Mouse (Mus musculus): ENCODE data around the gene Olfr328.
A peak's percentile ranks its signal among the peaks of the same experiment; 100 is the strongest.
"Not testable (repeated sequence)": the region's sequence is repeated elsewhere in the genome, so short reads cannot be mapped to it uniquely, and the experiment has no call there.

The Olfr328 gene

DNA sequence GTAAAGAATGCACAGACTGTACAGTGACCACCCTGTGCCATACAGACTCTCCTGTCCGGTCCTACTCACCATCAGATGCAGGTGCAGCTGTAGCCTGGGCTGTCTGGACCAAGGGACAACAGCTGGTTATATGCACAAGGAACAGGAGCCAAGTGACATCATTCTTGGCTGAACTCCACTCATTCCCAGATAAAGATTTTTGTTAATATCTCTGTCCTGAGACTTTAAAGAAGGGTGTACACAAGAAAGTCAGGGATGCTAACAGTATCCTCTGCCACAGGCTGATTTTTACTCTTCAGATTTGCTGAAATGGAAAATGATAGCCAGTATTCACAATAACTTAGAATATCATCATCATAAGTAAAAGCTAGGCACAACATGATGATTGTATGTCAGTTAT lies at the start of gene Olfr328:
Gene Olfr328, minus strand, starts transcription at position 101 of the 400 bp plus-strand sequence.
- DNase-seq (ENCODE audit: low spot score in 2 of 2) = no peak

DNA sequence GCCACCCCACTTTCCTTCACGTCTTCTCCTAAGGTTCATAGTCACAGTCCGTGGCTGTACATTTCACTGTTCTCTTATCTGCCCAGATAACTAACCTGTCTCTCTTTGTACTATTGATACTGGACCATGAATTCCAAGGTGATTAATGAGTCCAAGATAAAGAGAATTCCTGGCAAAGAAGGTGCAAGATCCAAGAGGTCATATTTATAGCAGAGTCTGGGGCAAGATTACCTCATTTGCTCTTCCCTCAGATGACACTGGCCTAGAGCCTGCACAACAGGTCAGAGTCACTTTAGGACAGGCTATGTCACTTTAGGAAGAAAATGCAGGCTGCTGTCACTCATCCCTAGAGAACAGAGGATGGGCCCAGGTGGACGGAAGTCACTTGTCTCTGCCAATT lies 49.8 kb upstream of the Olfr328 start:
- no peak for DNase-seq (ENCODE audit: low spot score in 2 of 2)

GRCm38 (mm10) chr11:58604688-58605087 lies 49.3 kb upstream of the Olfr328 start:
- no peak for DNase-seq (ENCODE audit: low spot score in 2 of 2)

GRCm38 (mm10) chr11:58602800-58603560 lies 47.5 kb upstream of the Olfr328 start:
- DNase-seq (ENCODE audit: low spot score in 2 of 2) = no peak

DNA sequence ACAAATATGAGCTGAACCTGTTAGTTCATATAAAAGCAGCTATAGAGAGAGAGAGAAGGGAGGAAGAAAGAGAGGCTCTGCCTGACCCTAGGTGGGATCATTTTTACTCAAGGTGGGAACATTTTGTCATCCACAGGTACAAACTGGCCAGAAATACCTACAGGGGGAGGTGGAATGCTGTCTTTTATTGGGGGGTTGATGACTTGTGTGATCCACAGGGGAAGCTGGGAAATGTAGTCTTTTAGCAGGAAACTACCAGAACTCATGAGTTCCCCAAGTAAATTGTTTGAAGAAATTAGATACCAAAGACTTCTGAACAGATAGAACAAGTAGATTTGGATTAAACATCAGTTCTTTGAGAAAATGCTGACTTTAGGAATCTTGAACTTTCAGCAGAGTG lies 46.6 kb upstream of the Olfr328 start:
- DNase-seq (ENCODE audit: low spot score in 2 of 2) = no peak

DNA sequence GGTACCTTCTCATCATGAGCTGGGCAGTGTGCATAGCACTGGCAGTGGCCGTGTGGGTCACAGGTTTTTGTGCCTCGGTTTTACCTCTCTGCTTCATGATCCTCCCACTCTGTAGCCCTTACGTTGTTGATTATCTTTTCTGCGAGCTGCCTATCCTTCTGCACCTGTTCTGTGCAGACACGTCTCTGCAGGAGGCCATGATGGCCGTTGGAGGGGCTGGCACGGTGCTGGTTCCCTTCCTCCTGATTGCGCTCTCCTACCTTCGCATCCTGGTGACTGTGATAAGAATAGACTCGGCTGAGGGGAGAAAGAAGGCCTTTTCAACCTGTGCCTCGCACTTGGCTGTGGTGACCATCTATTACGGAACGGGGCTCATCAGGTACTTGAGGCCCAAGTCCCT lies 42.4 kb upstream of the Olfr328 start:
- no peak for DNase-seq (ENCODE audit: low spot score in 2 of 2)

- no peak for DNase-seq (ENCODE audit: low spot score in 2 of 2)
Observed at GRCm38 (mm10) chr11:58594814-58595213, 39.4 kb upstream of the Olfr328 start, which contains the start of gene Olfr324. Gene Olfr324, plus strand, starts transcription at chr11:58595114.

GRCm38 (mm10) chr11:58588620-58589250 lies 33.3 kb upstream of the Olfr328 start:
- no peak for DNase-seq (ENCODE audit: low spot score in 2 of 2)

DNA sequence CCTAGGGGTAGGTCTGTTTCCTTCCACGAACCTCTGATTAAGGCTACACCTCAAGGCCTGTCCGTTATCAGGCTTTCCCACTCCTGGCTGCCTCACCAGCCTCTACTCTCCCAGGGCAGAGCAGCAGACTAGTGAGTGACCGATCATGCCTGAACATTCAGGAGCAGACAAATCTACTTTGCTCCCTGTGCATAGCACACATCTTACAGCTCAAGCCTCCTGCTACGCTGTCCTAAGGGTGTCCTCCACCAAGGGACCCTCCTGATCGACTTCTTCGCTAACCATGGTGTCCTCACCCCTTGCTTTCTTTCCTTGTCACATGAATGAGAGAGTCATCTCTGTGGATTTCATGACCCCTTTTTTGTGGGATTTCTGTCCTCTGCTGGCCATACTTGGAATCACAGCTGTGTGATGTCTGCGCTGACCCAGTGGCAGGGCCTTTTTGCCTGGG lies 32.5 kb upstream of the Olfr328 start:
- peak; percentile 5 to 31 for DNase-seq (ENCODE audit: low spot score in 2 of 2)

DNA sequence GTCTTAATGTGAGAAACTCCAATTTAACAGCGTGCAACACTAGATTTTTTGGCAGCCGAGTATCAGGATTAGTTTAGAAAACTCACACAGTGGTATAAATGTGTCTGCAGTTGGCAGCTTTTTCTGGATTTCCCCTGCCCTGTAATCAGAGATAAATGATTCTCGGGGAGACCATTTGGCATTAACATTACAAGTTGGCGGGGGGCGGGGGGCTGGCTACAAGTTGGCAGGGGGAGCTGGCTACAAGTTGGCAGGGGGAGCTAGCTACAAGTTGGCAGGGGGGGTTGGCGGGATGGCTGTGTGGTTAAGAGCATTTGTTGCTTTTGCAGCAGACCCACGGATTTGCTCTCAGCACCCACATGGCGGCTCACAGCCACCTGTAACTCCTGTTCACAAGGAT lies 23.2 kb upstream of the Olfr328 start:
- no peak for DNase-seq (ENCODE audit: low spot score in 2 of 2)

GRCm38 (mm10) chr11:58577430-58577829 lies 22.0 kb upstream of the Olfr328 start, which contains the start of gene Olfr325:
Gene Olfr325, plus strand, starts transcription at chr11:58577730.
- no peak for DNase-seq (ENCODE audit: low spot score in 2 of 2)

DNA sequence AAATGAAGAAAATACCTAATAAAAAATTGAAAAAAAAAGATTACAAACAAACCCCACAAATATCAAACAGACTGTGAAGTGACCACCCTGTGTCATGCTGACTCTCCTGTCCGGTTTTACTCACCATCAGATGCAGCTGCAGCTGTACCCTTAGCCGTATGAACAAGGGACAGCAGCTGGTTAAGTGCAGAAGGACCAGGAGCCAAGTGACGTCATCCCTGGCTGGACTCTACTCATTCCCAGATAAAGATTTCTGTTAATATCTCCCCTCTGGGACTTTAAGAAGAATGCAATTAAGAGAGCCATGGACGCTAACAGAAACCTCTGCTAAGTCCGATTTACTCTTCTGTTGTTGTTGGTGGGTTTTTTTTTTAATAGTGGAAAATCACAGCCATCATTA lies 15.0 kb upstream of the Olfr328 start, which contains the start of gene Olfr224:
Gene Olfr224, minus strand, starts transcription at position 149 of the 400 bp plus-strand sequence.
- DNase-seq (ENCODE audit: low spot score in 2 of 2) = no peak

DNA sequence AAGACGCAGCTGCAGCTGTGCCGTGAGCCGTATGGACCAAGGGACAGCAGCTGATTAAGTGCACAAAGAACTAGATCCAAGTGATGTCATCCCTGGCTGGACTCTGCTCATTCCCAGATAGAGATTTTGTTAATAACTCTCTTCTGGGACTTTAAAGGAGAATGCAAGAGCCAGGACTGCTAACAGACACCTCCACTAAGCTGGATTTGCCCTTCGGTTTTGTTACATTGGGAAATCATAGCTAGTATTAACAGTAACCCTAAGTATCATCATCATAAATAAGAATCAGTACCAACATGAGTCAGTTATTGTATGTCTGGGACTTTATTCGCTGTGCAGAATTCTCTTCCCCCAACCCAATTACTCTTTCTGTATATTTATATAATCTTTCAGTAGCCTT lies 9.1 kb downstream of the Olfr328 start, which contains the start of gene Olfr329-ps:
Gene Olfr329-ps, minus strand, starts transcription at position 101 of the 400 bp plus-strand sequence.
- DNase-seq (ENCODE audit: low spot score in 2 of 2) = no peak

DNA sequence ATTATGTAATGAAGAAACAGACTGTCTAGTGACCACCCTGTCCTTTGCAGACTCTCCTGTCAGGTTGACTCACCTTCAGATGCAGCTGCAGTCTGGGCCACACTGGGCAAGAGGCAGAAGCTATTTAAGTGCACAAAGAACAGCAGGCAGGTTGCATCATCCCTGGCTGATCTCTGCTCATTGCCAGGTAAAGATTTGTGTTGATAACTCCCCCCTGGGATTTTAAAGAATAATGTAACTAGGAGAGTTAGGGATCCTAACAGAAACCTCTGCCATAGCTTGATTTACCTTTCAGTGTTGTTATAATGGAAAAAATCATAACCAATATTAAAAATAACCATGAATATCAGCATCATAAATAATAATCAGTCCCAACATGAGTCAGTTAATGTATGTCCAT lies 20.7 kb downstream of the Olfr328 start, which contains the start of gene Olfr330:
Gene Olfr330, minus strand, starts transcription at position 101 of the 400 bp plus-strand sequence.
- DNase-seq (ENCODE audit: low spot score in 2 of 2) = not testable (repeated sequence)

DNA sequence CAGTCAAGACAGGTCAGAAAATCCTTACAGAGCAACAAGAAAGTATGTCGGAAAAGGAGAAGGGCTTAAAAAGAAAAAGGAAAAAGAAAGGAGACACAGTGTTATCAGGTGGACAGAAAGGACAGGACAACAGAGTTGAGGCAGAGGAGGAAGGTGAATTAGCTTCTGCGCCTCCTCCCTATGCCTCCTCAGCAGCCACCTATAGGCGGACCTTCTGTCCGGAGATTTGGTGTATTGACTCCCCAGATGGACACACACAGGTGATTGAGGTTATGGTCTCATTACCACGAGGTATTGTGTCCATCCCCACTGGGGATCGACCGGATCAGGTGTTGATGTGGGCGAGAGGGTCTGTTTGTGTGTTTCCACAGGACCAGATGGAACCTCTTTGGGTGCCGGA lies 35.7 kb downstream of the Olfr328 start:
- DNase-seq (ENCODE audit: low spot score in 2 of 2) = peak in 1 of 2 experiments; percentile 5

DNA sequence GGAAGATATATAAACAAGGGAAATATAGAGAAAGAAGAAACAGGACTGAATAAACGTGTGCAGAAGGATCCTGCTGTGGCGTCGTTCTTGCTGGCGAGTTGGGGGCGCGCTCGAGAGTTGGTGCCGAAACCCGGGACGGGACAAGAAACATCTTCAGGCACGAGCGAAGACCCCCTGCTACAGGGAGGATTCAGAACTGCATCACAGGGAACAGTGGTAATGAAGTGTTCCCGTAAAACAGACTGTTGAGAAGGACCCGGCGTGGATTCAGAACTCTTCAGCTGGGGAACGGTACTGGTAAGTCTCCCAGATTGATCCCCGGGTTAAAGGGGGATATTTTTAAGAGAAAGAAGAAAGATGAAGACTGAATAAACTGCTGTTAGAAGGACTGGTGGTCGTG lies 36.5 kb downstream of the Olfr328 start:
- peak; percentile 14 to 48 for DNase-seq (ENCODE audit: low spot score in 2 of 2)

- not testable (repeated sequence) for DNase-seq (ENCODE audit: low spot score in 2 of 2)
Observed at GRCm38 (mm10) chr11:58509058-58509457, 46.4 kb downstream of the Olfr328 start.

GRCm38 (mm10) chr11:58502472-58502871 lies 53.0 kb downstream of the Olfr328 start, which contains the start of gene Olfr331:
Gene Olfr331, minus strand, starts transcription at chr11:58502572.
- not testable (repeated sequence) for DNase-seq (ENCODE audit: low spot score in 2 of 2)
